Mouse (Mus musculus): ENCODE data around the gene Myadml2.
A peak's percentile ranks its signal among the peaks of the same experiment; 100 is the strongest.

The Myadml2 gene

DNA sequence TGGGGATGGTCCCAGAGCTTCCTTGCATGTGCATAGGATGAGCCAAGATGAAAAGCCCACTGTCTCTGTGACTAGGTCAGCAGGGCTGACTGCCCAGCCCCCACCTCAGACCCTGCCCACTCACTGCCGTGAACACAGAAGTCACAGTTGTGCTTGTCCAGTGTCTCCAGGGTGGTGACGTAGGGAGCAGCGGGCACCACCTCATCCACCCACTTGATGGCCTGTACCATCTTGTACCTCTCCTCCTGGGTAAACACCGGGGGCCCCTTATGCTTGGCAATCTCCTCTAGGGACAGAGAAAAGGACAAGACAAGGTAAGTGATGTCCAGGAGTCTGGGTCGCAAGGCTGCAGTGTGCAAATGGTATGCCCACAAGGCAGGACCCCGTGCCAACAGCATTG is 32.8 kb downstream of the Myadml2 start:
- ATAC-seq (ENCODE audit: insufficient number of reproducible peaks, low FRiP score, low TSS enrichment), result no peak

DNA sequence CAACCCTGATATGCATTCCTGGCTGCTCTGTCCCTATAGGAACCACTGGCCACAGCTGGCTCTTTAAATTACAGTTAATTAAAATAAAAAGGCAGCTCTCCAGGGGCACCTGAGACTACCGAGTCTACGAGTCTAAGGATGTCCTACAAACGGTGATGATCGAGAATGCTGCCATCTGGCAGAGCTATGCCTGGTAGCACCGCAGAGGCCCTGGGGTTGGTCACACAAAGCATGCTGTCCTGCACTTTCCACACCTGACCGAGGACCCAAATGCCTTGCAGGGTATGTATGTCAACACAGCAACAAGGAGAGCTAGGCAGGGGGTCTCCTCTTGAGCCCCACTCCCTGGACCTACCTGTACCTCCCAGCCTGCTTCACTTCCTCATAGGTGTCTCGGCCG is 34.0 kb downstream of the Myadml2 start:
- no peak for ATAC-seq (ENCODE audit: insufficient number of reproducible peaks, low FRiP score, low TSS enrichment)

DNA sequence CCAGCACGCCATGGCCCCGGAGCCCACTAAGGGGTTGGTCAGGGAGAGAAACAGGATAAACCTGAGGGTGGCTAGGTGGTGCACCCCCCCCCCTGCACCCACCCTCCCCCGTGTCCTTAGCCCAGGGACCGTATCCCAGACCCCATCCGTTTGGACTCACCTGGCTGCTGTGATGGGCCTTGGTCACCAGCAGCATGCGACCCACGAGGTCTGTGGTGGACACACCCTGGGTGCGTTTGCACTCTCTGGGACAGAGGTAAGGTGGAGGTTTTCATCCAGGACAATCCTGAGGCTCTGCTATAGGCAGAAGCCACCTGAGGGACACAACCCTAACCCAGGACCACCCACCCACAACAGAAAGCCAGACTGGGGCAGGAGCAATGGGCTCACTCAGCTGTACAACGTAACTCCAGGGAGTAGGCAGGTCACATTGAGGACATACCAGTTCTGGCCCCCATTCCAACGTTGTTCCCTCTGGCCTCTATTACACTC is 34.4 kb downstream of the Myadml2 start:
- no peak for ATAC-seq (ENCODE audit: insufficient number of reproducible peaks, low FRiP score, low TSS enrichment)

DNA sequence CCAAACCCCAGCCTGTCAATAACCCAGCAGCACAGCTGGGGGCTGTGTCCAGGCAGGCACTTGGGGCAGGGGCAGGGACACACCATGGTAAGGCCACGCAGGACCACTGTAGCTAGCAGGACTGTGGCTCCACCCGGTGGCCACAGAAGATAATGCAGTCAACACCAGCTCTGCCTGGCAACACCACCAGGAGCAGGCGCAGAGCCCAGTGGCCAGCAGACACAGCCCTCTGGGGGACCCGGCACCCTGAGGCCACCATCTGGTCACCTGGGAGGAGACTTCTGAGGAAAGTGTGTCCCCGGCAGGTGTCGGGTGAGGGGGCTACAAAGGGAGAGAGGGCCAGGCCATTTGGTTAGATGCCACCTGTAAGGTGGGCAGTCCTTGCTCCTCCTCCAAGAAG is 35.2 kb downstream of the Myadml2 start:
- ATAC-seq (ENCODE audit: insufficient number of reproducible peaks, low FRiP score, low TSS enrichment), result peak; percentile 61

DNA sequence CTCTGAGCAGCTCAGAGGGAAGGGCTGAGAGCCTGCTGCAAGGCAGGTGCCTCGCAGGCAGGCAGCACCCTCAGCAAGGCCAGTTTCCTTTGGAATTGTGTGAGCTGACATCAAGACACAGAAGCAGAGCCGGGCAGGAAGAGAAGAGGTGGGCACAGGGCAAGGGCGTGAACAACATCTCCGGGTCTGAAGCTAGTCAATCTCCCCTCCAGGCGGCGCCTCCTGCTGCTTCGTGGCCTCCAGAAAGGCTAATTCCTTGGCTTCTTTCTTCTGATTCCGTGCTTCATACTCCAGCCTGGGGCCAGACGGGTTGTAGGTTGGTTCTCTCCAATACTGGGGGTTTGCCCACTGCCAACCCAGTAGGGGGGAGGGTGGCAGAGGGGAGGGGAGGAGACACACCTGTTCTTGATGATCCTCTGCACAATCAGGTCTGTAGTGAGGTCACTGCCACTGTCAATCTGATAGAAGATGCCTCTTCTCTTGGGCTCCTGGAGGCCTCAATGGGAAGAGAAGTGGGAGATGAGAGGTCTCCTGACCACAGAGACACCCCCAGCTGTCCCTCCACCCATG is 37.4 kb downstream of the Myadml2 start:
- ATAC-seq (ENCODE audit: insufficient number of reproducible peaks, low FRiP score, low TSS enrichment), result no peak

DNA sequence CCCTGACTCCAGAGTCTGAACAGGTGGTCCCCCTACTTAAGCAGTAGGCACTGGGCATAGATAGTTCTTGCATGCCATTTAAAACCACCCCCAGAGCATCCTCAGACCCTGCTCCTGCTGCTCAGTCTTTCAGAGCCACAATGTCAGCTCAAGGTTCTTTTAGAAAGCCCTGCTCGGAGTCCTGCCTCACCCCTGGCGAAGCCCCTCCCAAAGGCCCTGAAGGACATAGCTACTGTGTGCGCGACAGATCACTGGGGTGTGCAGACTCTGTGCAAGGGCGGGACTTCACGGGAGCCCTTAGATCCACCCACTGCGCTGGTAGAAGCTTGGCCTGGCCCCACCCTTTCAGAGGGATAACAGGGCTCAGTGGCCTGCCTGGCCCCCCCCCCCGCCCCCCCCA is 38.7 kb downstream of the Myadml2 start:
- no peak for ATAC-seq (ENCODE audit: insufficient number of reproducible peaks, low FRiP score, low TSS enrichment)

DNA sequence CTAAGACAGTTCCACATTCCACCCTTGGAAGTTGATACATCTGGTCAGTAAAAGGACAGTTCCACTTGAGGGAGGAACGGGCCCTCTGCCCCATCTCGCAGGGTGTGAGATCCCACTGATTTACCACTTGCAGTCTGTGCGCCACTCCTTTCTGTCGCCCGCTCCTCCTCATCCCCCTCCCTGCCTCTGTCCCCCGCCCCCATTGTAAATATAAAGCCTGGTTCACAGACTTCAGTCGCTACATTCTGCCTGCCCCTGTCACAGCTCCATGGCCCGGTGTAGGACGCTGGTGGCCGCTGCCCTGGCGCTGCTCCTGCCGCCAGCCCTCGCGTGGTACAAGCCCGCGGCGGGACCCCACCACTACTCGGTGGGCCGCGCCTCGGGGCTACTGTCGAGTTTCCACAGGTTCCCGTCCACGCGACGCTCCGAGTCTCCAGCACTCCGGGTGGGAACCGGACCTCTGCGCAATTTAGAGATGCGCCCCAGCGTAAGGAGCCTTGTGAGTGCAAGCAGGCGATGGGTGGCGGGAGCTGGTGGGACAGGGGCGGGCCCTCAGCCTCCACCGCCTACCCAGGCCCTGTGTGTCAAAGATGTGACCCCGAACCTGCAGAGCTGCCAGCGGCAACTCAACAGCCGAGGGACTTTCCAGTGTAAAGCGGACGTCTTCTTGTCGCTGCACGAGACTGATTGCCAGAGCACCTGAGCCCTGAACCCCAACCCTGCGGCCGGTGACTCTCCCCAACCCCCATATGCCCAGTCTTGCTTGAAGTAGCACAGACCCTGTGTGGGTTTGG is 39.5 kb downstream of the Myadml2 start, which contains the start of gene Npb:
Gene Npb (plus strand): TSS at position 237 of the 794 bp plus-strand sequence.
- no peak for ATAC-seq (ENCODE audit: insufficient number of reproducible peaks, low FRiP score, low TSS enrichment)

DNA sequence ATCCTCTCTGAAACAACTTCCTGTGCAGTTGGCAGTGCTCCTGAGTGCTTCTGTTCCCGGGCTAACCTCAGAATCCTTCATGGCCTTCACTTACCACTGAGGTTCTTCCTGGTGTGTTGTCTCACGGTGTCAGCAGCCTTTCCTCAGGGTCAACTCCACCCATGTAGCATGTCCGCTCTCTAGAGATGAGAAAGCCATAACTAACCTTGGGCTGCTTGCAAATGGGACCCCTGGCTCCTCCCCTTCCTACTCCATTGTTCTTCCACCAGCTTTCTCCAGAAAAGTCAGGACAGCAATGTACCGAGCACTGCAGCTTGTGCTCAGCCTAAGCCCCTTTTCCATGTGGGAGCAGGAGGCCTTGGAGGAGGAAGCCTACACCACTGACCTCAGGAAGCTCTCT is 41.2 kb downstream of the Myadml2 start:
- ATAC-seq (ENCODE audit: insufficient number of reproducible peaks, low FRiP score, low TSS enrichment), result no peak

DNA sequence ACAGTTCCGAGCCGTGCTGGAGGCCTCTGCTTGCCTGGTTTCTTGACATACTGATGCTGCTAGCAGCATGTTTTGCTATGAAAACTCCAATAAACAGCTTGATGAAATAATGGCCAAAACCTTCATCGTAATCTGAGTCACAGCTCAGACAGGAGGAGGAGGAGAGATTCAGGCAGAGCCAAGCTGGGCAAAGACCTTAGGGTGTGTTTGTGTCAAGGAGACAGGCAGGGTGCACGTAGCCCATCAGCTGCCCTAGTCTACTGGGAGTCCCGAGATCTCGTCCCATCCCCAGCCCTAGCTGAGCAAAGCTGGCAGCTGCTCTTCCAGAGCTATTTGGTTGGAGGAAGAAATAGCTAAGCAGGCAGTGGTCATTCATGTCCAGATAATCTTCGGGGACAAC is 42.3 kb downstream of the Myadml2 start:
- no peak for ATAC-seq (ENCODE audit: insufficient number of reproducible peaks, low FRiP score, low TSS enrichment)

DNA sequence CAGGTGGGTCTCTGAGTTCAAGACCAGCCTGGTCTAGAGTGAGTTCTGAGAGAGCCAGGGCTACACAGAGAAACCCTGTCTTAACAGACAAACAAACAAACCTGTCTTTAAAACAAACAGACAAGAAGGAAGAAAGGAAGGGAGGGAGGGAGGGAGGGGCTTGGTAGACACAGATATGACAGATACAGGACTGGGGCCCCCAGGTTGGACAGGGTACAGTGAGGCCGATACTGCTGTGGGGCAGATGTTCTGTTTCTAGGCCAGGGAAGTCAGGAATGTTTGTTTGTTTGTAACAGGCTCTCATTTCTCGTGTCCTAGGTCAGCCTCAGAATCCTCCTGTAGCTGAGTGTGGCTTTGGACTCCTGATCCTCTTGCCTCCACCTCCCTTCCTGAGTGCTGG is 44.4 kb downstream of the Myadml2 start:
- no peak for ATAC-seq (ENCODE audit: insufficient number of reproducible peaks, low FRiP score, low TSS enrichment)

DNA sequence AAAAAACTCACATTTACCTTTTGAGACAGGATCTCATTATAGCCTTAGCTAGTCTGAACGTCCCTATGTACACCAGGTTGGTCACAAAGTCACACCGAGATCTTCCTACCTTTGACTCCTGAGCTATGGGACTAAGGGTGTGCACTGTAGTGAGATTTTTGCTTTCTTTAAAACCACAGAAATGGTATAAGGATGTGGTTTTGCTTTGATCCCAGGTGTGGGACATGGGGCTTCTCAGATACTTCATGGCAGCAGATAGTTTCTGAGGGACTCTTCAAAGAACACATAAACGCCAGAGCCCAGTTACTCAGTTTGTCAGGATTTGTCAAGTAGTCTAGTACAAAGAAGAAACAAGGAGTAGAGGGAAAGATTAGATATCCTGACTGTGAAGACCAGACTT is 47.2 kb downstream of the Myadml2 start:
- no peak for ATAC-seq (ENCODE audit: insufficient number of reproducible peaks, low FRiP score, low TSS enrichment)

DNA sequence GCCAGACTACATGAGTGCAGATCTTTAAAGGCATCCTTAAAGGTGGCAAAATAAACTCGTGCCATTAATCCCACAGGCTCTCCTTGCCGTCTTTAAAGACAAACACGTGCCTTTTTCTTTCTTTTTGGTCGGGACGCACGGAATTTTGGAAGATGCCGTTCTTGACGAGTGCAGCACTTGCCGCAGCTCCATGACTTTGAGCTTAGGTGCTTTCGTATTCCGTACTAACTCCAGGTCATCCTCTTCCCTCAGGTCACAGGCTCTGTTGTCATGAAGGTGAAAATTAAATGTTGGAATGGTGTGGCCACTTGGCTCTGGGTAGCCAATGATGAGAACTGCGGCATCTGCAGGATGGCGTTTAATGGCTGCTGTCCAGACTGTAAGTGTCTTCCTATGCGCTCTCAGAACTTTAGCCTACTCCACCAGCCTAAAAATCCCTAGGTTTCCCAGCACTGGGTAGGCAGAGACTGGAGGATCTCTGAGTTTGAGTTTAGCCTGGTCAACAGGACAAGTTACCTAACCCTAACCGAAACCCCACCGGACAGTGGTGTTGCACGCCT is 48.9 kb downstream of the Myadml2 start:
- no peak for ATAC-seq (ENCODE audit: insufficient number of reproducible peaks, low FRiP score, low TSS enrichment)

DNA sequence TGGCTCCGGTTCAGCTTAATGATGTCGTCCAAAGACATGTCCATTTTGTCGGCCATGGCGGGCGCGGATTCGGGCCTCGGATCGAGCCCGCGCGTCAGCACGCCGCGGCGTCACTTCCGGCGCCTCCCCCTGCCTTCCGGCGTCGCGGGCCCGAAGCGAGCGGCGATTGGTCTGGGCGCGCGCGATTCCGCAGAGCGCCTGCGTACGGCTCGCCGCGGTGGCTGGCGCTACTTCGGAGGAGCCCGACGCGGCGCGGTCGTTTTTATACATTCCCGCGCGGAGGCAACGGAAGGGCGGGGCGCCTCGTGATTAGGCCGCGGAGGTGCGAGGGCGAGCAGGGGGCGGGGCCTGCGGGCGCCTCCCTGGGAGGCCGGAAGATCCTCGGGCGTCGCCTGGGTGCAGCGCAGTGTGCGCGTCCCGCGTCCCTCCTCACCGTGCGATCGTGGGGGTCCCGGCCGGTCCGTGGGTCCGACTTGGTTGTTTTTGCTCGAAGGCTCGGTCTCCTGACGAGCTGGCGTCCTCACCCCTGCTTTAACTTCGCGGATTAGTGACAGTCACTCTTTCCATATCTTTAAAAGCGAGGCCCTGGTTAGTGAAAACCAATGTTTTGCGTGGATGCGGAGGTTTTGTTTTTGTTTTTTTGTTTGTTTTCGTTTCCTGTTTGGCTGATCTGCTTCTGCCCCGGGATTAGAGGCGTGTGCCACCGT is 49.5 kb downstream of the Myadml2 start, which contains the start of the genes Alyref and Anapc11:
Gene Alyref (minus strand): TSS at position 83 of the 707 bp plus-strand sequence.
Gene Anapc11 (plus strand): TSS at position 139 of the 707 bp plus-strand sequence.
- peak; percentile 96 for ATAC-seq (ENCODE audit: insufficient number of reproducible peaks, low FRiP score, low TSS enrichment)

DNA sequence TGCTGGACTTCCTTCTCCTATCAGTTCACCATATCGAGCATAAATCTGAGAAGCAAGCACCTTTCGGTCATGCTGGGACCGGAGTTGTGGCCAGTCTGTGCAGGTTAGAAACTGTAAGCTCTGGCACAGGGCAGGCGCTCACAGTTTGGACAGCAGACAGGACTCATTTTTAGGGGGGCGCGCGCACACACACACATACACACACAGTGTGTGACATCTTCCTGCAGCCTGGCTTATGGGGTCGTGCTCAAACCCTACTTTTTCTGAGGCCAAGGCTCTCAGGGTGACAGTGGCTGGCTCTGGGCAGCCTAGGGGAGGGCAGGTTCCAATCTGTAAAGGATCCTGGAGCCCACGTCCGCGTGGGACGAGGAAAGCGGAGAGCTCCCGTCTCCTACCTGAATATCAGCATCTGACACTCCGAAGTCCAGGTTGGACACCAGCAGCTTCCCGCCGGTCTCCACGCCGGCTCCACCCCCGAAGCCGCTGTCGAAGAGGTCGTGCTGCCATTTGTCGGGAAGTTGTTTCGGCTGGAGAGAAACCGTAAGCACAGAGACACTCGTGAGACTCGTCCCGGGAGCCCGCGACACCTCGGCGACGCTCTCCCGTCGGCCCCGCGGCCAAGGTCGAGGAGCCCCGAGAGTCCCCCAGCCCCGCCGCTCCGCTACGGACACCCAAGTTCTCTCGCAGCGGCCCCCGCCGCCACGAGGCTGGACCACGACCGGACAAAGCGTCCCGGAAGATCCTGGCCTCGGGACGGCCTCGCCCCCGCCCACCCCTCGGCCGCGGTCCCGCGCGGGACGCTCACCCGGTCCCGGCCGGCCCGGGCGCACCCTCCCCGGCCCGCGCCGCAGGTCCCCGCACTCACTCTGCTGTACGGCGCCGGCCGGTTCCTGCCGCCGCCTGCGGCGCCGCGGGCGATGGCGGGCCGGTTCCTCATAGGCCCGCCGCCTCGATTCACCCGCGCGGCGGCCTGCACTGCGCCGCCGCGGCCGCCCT is 50.4 kb downstream of the Myadml2 start:
- ATAC-seq (ENCODE audit: insufficient number of reproducible peaks, low FRiP score, low TSS enrichment), result no peak; the same call in 1 of the 2 replicates
